Mouse (Mus musculus) natural killer cell, adult 2 months (primary cell): ENCODE data around the gene AI413582.

Experiments
- DNase-seq, 2 experiments: peaks; one replicate each; pipeline ENCODE4 v3.0.0; 2022; ENCODE audit warnings: low spot score in 2 of 2

AI413582 gene

DNA sequence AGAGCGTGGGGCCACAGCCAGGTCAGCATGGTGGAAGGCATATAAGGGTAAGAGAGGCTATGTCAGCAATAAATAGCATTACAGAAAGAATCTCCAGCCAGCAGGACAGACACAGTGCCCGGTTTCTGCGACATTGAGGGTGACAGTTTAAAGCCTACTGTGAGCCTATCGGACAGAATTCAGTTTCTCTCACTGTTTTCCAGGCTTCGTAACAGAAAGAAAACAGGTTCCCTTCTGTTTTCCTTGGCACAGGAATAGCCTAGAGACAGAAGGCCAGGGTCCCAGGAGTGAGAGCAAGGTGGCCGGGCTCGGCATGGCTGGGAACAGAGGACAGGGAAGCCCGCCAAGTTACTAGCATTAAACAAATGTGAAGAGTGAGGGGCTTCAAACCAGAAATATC, 14.3 kb upstream of the AI413582 start:
- DNase-seq: no peak

DNA sequence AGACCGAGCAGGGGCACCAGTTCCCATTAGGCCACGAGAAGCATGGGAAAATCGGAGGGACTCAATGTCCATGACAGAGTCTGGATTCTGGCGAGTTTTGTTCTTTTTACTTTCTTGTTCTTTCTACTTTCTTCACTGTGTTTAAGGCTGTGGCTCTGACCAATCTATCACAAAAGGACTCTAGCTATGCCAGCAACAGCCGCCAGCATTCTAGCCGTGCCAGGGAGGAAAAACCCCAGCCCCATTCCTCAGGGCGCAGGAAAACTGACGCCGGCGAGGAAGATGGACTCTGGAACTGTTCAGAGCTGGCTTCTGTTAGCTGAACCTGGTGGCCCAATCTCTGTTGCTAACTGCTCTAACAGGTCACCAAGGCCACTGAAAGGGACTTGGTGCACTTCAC, 12.9 kb upstream of the AI413582 start:
- DNase-seq: no peak

DNA sequence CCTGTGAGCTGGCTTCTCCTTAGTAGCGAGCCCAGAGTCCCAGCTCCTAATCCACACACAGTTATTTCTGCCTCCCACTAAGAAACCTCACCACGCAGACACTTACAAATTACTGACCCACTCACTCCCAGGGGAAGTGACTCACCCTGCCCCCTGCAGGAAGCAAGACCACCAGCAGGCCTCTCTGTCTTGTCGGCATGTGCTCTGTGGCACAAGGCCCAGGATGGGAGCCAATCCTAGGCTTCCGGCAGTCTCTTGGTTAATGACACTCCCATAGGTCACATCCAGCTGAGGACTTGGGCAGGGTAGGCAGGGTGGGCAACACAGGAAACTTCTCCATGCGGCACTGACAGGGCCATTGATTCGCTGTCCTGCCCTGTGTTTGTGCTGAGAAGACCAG, 11.9 kb upstream of the AI413582 start:
- DNase-seq: no peak

DNA sequence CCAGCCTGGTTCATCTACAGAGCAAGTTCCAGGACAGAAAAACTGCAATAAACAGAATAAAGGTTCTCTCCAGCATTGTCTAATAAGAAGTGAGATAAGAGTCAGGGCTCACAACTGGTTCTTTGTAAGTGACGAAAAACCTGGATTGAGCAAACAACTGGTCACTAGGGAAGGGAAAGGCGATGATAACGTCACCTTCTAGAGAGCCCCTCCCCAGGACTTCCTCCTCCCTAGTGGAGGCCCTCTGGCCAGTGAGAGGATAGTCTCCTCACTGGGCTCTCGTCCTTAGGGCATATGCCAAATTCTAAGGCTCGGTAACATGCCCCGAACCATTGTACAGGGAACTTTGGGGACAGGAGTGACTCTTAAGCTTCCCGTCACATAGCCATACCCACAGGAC, 10.5 kb upstream of the AI413582 start:
- no peak for DNase-seq

DNA sequence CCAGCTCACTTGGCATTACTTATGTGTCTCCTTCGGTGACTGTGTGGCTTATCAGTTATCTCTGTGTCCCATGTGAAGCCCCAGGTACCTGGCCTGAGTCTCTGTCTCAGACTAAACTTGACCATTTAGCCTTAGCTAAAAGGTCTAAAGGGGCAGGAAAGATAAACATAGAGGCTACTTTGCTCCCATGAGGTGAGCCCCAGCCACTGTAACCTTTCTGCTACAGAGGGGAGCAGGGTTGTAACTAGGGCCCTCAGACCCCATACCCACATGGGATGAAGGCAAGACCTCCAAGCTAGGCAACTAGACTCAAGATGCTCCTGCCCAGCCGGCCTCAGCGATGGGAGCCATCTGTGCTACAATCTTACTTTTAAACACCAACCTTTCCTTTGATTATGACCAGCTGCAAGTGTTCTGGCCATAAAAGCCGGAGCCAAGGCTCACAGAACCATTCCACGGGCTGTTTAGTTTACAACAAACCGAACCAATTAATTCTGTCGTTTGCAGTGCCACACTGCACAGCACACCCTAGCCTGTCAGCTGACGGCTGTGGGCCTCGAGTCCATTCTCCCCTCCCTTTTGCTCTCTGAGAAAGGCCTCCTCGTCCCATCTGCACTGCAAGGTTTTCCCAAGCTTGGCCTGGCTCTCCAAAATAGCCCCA, 9.7 kb upstream of the AI413582 start:
- DNase-seq: no peak

DNA sequence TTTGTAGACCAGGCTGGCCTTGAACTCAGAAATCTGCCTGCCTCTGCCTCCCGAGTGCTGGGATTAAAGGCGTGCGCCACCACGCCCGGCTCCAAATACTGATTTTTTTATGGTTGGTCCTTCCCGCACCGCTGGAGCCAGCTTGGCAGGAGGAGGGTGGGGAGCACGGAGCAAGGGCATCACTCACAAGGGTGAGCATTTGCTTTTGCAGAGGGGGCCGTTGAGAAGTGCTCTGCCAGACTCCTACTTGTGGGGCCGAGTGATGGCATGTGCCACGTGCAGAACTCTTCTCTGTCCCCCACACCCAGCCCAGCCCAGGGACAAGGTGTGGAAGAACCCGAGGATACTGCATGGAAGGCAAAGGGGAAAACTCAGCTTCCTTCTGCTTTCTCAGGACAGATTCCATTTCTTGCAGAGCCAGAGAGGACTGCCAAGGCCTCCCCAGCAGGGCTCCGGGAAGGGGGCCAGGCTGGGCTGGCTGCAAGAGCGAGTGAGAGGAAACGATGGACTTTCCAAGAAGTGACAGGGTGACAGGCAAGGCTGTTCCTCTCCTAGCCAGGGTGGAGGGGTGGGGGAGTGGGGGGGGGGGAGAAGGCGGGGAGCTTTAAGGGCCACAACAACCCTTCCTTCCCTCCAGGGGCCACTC, 9.0 kb upstream of the AI413582 start:
- DNase-seq: no peak

DNA sequence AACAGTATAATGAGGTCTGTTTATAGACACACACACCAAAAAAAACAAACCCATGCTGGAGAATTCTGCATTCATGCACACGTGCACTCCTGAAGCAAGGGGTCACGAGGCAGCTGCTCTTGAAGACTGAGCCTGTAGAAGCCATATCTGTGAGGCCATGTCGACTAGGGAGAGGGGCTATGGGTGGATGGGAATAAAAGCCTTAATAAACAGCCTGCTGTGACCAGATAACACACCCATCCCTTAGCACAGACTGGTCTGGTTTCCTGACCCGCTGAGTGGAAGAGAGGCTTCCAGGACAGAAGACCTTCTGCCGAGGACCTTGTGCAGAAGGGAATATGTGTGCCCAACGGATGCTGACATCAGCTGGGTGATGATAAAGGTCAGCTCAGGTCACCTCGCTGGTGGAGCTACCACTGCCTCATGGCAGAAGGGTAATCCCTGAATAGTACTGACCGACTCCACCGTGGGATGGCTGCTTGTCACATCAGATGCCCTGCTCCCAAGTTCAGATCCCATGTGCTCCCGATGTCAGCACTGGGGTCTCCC, 8.3 kb upstream of the AI413582 start:
- no peak for DNase-seq

DNA sequence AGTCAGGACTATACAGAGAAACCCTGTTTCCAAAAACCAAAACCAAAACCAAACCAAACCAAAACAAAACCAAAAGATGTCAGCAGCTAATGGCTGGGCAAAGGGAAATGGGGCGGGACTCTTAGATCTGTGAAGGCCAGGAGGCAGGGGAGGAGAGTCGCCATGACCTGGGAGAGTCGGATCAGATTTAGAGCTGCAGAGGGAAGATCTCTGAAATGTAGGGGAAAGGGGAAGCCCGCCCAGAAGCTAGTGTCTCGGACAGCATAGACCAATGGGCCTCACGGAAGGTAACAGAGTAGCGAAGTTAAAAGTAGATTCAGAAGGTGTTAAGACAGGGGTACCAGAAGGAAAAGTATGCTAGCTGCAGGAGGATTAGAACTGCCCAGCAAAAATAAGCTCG, 5.8 kb upstream of the AI413582 start:
- no peak for DNase-seq

DNA sequence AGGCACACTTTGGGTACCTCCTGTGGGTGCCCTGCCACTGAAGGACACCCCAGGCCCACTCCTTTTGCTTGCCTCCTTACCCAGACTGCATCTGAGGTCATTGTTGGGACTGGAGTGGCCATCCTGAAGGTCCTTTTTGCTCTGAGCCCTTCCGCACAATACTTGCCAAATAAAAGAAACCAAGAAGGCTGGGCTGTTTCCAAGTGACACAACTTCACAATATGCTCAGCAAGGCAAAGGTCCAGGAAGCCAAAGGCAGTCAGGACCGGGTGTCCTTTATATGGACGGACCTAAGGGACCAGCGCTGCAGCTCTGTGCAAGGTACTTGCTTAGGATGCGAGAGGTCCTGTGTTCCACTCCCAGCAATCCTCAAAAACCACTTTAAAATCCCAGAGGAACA, 2.7 kb upstream of the AI413582 start:
- no peak for DNase-seq

DNA sequence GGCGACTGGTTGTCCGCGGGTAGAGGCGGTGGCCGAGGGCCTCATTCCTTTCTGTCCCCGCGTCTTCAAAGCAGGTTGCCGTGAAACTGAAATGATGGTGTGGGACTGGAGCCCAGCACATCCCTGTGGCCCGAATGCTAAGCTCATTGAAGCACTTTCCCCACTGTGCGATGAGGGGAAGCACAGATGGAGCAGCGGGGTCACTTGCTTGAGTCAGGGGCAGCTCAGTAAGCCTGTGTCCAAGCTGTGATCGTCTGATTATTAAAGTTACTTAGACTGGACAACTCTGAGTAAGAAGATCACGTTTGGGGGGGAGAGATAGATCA, 349 bp upstream of the AI413582 start:
- no peak for DNase-seq

DNA sequence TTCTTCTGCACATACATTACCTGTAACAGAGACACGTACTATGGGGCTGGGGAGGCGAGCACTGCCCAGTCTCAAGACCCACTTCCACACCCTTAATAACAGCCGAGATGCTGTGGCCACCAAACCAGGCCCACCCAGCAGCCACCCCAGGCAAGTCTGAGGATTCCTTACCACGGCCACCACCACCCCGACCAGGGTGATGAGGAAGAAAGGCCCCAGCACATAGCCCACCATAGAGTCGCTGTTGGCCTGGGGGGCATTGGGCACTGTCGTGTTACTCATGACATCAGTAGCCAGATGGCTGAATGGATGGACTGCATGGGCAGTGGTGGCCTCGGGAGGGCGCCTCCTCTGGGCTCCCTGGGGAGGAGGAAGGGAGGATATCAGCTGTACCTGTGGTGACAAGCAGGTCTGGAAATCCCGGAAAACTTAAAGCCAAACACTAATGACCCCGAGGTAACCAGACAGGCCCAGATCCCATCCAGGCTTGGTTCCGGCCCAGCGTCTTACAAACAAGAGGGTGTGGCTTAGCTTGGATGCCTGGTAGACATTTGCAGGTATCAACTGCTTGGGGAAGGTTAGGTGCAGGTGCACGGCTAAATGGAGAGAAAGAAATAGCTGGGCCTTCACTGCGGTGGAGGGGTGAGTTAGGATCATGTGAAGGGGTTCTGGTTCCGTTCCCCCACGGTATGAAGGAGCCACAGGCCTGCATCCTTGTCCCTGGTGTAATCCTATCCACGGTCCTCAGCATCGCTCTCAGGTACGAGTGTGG, 979 bp downstream of the AI413582 start:
- peak in 1 of 2 experiments; percentile 31 for DNase-seq

DNA sequence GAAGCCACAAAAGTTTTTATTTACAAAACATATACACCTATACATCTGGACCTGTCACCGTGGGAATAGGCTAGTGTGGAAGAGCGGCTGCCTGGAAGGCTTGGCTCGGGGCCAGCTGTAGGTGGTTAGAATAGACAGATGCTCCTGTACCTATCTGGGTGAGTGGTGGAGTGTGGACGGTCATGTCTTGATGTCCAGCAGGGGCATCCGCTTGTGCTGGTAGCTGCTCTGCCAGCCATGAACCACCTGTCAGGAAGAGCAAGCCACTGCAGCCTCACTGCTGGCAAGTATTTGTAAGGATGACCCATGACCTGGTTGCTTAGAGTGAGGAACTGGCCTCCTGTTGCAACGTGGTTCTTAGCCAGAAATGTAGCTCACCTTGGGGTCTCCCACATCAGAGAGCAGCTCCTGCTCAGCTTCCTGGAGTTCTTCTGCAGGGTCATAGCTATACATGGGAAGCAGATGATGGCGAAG, 1.7 kb downstream of the AI413582 start:
- DNase-seq: no peak

DNA sequence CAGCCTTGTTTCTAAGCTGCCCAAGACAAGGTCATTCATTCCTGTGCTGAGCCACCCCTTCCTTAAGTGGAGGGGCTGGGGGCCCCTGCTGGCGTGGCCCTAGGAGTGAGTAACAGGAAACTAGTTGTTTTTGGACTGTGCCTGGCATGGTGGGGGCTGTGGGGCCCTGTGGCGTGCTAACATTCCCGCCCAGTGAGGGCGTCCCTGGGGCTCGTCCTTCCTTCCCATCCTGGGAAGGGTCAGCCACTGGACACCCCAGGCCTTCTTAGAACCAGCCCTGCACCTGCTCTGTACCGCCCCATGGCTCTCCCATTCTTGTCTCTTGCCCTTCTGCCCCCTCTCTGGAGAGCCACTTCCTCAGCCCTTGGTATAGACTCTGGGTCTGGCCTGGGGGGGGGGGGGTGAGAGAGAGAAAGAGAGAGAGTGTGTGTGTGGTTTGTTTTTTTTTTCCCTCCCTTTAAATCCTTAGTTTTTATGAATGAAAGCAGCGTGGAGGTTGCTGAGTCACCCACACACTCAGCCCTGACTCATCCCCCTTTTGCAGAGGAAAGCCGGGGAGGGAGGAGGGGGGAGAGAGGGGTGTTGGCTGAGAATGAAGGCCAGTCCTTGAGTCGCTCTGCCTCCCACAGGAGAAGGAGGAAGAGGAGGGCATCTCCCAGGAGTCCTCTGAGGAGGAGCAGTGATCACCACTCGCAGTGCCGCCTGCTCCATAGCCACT, 3.6 kb downstream of the AI413582 start:
- no peak for DNase-seq

DNA sequence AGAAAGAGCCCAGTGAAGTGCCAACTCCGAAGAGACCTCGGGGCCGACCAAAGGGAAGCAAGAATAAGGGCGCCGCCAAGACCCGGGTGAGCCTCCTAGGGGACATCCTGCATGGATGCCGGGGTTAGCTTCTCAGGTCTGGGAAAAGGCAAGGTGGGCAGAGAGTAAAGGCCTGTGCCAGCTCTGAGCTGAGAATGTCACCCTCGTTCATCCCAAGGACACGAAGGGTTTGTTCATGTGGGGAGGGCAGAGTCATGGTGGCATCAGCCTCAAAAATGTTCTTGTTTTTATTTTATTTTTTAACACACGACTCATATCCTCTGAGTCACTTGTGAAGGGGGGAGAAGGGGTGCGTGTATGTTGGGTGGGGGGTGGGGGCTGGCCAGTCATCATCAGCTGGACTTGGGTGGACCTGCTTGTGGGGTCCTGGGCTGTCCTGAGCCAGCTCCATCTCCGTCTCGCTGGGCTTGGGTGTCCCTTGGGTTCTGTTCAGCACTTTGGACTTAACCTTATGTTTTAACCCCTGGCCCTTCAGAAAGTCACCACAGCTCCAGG, 4.6 kb downstream of the AI413582 start:
- DNase-seq: no peak

DNA sequence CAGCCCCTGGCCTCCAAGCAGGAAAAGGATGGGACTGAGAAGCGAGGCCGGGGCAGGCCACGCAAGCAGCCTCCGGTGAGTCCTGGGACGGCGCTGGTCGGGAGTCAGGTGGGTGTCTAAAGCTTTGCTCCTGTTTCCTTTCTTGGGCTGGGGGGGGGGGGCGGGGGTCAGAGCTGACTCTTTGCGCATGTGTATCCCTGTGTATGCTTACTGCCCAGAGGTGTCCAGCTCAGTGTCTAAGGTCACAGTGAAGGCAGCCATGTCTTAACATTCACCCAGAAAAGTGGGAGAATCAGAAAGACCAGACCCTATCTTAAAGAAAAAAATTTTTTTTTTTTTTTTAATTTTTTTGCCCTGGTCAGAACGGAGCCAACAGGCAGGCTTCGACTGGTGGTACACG, 6.0 kb downstream of the AI413582 start:
- no peak for DNase-seq

DNA sequence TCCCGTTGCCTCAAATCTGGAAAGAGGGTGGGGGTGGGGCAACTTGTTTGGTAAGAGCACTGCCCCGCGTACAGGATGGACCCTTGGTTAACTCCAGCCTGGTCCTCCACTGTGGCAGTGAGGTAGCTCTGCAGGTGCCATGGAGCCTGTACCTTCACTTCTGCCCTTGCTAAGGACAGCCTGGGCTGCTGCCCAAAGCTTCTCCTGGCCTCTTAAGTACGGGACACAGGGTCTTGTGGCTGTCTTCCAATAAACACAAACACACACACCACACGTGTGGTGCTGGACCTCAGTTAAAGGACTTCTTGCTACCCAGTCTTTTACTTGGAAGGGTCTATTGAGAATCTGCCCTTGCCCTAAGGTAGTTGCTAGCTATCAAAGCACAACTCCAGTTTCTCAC, 6.7 kb downstream of the AI413582 start:
- no peak for DNase-seq

DNA sequence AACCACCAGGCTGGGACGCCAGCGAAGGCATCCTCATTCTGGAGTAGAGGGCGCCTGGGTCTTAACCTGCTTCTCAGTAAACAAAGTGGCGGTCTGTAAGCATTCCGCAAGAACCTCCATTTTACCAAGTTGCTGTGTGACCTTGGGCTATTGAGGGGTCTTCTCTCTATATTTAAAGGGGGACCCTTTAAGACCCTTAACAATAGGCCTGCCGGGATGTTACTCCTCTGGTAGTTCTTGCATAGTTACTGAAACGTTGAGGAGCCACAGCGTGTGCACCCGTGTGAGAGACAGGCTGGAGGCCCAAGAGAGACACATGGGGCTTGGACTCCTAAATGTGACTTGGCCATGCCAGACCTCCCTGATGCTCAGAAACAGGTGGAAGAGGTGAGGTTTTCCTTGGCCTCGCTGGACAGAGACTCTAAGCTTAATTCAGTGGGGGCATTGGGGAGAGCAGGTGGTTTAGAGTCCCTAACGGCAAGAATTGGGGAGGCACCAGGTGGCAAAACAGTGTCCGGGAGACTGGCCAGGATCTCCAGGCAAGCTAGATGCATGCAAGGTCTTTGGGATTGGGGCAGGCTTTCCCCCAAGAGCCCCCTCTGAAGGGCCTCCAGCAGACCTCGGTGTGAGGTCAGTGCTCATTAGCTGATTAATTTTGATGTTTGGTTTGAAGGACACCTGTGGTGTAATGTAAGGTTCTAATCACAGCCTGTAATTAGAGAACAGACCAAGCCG, 7.5 kb downstream of the AI413582 start:
- DNase-seq: no peak

DNA sequence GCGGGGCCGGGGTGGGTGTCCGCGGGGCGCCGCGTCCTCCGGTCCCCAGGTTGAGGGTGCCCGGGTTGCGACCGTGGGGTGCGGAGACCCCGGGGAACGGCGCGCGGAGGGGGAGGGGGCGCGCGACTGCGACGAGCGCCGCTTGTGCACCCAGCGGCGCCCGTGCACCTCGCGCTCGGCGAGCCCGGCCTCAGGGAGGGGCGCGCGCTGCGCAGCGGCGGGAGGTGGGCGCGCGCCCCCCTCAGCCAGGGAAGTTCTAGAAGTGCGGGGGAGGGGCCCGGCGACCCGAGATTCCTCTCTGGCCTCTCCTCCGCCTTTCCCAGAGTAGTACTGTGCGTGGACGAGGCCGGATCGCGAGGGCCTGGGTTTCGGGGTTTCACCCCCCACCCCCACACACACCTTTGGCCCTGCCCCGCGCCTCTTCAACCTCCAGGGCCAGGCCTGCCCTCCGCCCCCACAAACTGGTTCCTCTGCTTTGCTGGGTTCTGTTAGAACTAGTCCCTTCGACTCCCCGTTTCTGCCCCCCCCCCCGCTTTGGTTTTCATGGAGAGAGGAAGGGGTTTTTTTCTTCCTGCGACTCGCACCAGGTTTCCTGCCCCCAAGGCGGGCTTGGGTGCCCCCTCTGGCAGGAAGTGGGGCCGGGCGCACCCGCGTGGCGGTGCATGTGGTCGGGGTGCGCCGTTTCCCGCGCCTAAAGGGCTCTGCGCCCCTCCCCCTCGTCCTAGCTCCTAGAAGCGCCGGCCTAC, 8.2 kb downstream of the AI413582 start:
- peak; percentile 51 to 65 for DNase-seq

DNA sequence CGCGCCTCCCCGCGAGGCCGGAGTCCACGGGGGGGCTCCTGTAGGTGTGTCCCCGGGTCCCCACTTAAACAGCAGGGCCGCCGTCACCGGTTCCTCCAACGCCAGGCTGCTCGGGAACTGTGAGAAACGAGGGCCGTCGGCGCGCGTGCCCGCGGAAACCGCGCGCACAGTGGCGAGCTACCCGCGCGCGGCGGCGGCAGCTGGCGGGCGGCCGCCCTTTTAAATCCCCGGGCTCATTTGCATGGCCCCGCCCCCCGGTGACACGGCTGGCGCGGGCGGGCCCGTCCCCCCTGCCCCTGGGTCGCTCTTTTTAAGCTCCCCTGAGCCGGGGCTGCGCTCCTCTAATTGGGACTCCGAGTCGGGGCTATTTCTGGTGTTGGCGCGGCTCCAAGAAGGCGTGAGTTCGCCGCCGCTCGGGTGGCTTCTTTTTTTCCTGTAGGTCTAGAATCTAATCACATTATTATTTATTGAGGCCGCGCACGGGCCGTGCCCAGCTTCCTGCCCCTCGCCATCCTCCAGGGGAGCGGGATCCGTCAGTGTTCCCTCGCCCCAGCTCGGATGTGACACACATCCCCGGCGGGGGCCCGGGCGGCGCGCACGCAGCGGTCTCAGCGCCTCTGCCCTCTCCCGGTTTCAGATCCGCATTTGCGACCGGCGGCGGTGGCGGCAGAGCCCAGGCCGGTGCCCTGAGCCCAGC, 9.1 kb downstream of the AI413582 start, which contains the start of gene Hmga1:
TSS of gene Hmga1 (plus strand) at position 183 of the 697 bp plus-strand sequence.
- peak; percentile 80 to 91 for DNase-seq
